Mouse (Mus musculus) G1E (cell line): Measurements from ENCODE around the gene Kif23. TPM values are rescaled to one million over a fixed set of nuclear protein-coding genes. Genes with fewer than 3 reads are reported as not detected.

Experiments
- ATAC-seq: 2 replicates; pipeline ENCODE4 v1.8.0; 2016; ENCODE audit warnings: mild to moderate bottlenecking; ENCODE audit not compliant: insufficient number of reproducible peaks, poor library complexity, low FRiP score, severe bottlenecking; ENCODE audit errors: extremely low read depth
- DNase-seq: peaks from one replicate; pipeline ENCODE4 v3.0.0; 2012; ENCODE audit warnings: low spot score
- H3K27me3 ChIP-seq: 2 replicates; pipeline ENCODE4 v1.6.1; 2012; ENCODE audit warnings: mild to moderate bottlenecking, low read length, inconsistent platforms; ENCODE audit not compliant: insufficient read depth
- H3K36me3 ChIP-seq: replicated peaks from 2 replicates; pipeline ENCODE3; 2012; ENCODE audit warnings: mild to moderate bottlenecking, inconsistent platforms
- H3K4me1 ChIP-seq: 2 replicates; pipeline ENCODE4 v1.6.1; 2012; ENCODE audit warnings: low read depth, low read length, inconsistent platforms, mixed read lengths; ENCODE audit not compliant: insufficient read depth
- H3K4me3 ChIP-seq: 2 replicates; pipeline ENCODE4 v1.5.1; 2012; ENCODE audit warnings: low read depth, mild to moderate bottlenecking, inconsistent platforms, low read length, moderate library complexity, mixed read lengths
- H3K9me3 ChIP-seq: replicated peaks from 2 replicates; pipeline ENCODE4 v1.6.1; 2012; ENCODE audit warnings: inconsistent platforms
- CTCF ChIP-seq: IDR thresholded peaks from 2 replicates; pipeline ENCODE4 v1.5.1; 2012; ENCODE audit warnings: low read depth, low read length, inconsistent platforms, mixed read lengths
- GATA1 ChIP-seq: IDR thresholded peaks from 2 replicates; pipeline ENCODE4 v1.6.1; 2012; ENCODE audit warnings: borderline replicate concordance, low read length, inconsistent platforms, mixed read lengths
- GATA2 ChIP-seq: IDR thresholded peaks from 2 replicates; pipeline ENCODE4 v1.6.1; 2012; ENCODE audit warnings: low read depth, low read length, inconsistent platforms, borderline replicate concordance
- POLR2AphosphoS5 ChIP-seq: IDR thresholded peaks from 2 replicates; pipeline ENCODE4 v1.6.1; 2012; ENCODE audit warnings: low read depth, low read length, inconsistent platforms; ENCODE audit not compliant: insufficient replicate concordance
- TAL1 ChIP-seq: conservative IDR thresholded peaks from 2 replicates; pipeline ENCODE4 v1.6.1; 2012; ENCODE audit warnings: low read depth, low read length, inconsistent platforms, mixed read lengths
- polyA plus RNA-seq: library from polyadenylated mRNA; stranded (reverse); fragments of >175 nt; gene quantifications from 2 replicates; pipeline ENCODE4 v1.2.3, GENCODE M21; 2012
- total RNA-seq, 2 experiments: library from RNA; stranded (forward) in 1 of 2; stranded (reverse) in 1 of 2; fragments of 200-1000 nt in 1 of 2; fragments of >200 nt in 1 of 2; fragmentation: Nextera tagmentation in 1 of 2; gene quantifications; 2 replicates each; pipeline ENCODE4 v1.2.3; 2014 to 2017

Kif23 gene
- total RNA-seq (2014; fragmentation: Nextera tagmentation): 280 and 288 TPM in 2 replicates
- 188 and 271 TPM in 2 replicates for total RNA-seq (2017)
- 36.0 and 48.7 TPM in 2 replicates for polyA plus RNA-seq

DNA sequence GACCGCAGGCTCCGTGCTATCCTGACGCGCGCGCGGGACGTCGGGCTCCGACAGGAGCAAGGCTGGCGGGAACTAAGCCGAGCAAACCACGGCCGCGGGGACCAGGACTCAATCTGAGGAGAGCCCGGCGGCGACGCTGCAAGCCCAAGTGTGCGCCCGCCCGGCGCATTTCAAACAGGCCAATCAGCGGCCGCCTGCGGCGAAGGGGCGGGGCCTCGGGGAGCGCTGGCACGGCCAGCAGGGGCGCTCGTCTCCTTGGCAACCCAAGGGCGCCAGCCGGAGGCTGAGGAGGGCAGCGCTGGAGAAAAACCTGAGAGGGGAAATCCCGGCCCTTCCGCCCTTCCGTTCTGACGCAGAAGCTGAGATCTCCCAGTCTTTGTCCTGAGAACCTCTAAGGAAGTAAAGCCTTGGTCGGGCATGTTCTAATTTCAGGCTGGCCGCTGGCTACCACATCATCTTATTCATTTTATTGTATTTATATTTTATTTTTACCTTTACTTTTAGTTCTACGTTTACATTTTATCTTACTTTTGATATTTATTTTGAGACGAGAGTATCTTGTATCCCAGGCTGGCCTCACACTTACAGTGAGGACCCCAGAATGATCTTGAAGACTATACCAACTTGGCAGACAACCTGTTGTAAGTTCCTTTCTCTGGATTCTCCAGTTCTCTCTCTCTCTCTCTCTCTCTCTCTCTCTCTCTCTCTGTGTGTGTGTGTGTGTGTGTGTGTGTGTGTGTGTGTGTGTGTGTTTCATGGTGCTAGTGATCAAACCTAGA is at the start of gene Kif23:
Gene Kif23, minus strand, starts transcription at position 152 of the 779 bp plus-strand sequence.
- DNase-seq (peak; percentile 92), ATAC-seq (peak; percentile 64)
- TF ChIP-seq POLR2AphosphoS5: no peak
- no peak for TF ChIP-seq GATA1
- 0 out of 2 replicates have a peak, but pooled peaks have one; percentile 16 for TF ChIP-seq CTCF
- no peak for TF ChIP-seq TAL1
- TF ChIP-seq GATA2: no peak
- Histone ChIP-seq H3K9me3 (no peaks in the 10 kb centered on the region), H3K4me3 (peak within 1 kb of the TSS; percentile 96), H3K27me3 (no peaks in the 10 kb centered on the region), H3K4me1 (peaks cover 44% of the 10 kb centered on the region), H3K36me3 (peaks cover 27% of the 10 kb centered on the region)

DNA sequence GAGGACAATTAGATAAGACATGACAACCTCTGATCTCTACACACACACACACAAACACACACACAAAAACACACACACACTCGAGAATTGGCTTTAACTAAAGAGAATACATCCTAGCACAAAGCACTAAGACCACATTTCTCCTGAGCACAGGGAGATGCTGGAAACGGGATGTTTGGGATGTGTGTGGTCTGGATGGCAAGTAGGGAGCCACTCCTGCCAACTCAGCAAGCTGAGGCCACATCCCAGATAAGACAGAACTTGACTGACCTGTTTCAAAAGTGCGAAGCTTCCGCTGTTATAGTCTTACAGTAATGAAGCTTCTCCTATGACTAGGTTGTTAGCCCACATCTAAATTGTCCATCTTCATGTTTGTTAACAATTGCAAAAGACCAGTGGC is 44.6 kb upstream of the Kif23 start:
- ATAC-seq: no peak
- no peak for TF ChIP-seq POLR2AphosphoS5
- no peak for TF ChIP-seq GATA2
- TF ChIP-seq CTCF: no peak
- no peak for TF ChIP-seq GATA1
- no peak for TF ChIP-seq TAL1
- no peak for DNase-seq
- Histone ChIP-seq H3K4me3 (no peak overlapping the region), H3K36me3 (no peaks in the 10 kb centered on the region), H3K27me3 (peaks cover 8% of the 10 kb centered on the region), H3K4me1 (0 out of 2 replicates have a peak, but pooled peaks cover 1% of the 10 kb centered on the region), H3K9me3 (no peaks in the 10 kb centered on the region)

DNA sequence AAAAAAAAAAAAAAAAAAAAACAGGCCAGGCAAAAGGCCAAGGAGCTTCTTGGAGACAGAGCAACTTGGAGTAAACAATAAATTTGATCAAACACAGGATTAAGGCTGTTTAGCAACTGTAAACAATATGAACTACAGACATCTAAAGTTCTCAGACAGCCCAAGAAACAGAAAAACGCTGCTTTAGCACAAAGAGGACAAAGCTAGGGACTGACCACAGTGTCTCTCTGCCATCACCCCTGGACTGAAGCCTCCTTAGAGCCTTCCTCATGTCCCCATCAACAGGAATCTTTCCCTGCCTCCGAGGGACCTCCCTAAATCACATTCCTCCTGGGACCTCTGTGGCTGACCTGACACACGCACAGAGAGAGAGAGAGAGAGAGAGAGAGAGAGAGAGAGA is 44.2 kb upstream of the Kif23 start:
- no peak for TF ChIP-seq CTCF
- TF ChIP-seq GATA2: no peak
- no peak for TF ChIP-seq GATA1
- no peak for TF ChIP-seq TAL1
- TF ChIP-seq POLR2AphosphoS5: no peak
- H3K36me3 ChIP-seq: no peaks in the 10 kb centered on the region
- H3K4me3 ChIP-seq: no peak overlapping the region
- no peak for DNase-seq
- no peak for ATAC-seq
- H3K27me3 ChIP-seq: peaks cover 8% of the 10 kb centered on the region
- H3K4me1 ChIP-seq: 0 out of 2 replicates have a peak, but pooled peaks cover 3% of the 10 kb centered on the region
- no peaks in the 10 kb centered on the region for H3K9me3 ChIP-seq

DNA sequence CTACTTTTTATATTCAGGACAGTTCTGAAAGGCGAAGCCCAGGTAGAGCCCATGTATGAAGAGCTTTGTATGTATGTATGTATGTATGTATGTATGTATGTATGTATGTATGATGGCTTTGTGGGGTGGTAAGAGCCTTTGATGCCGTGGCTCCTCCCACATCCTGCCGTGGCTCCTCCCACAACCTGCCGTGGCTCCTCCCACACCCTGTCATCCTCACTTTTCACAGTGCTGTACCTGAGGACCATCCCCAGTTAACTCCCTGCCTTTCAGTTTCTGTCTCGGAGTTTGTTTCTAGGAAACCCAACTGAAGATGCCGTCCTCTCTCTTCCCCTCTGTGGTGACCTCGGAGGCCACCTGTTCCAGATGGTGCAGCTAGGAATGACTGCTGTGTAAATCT is 39.5 kb upstream of the Kif23 start:
- peaks cover 19% of the 10 kb centered on the region for H3K27me3 ChIP-seq
- H3K4me1 ChIP-seq: 0 out of 2 replicates have a peak, but pooled peaks cover 3% of the 10 kb centered on the region
- no peak for DNase-seq
- no peak for TF ChIP-seq GATA1
- no peak for TF ChIP-seq CTCF
- no peak for TF ChIP-seq GATA2
- no peak for TF ChIP-seq TAL1
- no peak for TF ChIP-seq POLR2AphosphoS5
- no peaks in the 10 kb centered on the region for H3K36me3 ChIP-seq
- H3K4me3 ChIP-seq: no peak overlapping the region
- H3K9me3 ChIP-seq: no peaks in the 10 kb centered on the region
- no peak for ATAC-seq

DNA sequence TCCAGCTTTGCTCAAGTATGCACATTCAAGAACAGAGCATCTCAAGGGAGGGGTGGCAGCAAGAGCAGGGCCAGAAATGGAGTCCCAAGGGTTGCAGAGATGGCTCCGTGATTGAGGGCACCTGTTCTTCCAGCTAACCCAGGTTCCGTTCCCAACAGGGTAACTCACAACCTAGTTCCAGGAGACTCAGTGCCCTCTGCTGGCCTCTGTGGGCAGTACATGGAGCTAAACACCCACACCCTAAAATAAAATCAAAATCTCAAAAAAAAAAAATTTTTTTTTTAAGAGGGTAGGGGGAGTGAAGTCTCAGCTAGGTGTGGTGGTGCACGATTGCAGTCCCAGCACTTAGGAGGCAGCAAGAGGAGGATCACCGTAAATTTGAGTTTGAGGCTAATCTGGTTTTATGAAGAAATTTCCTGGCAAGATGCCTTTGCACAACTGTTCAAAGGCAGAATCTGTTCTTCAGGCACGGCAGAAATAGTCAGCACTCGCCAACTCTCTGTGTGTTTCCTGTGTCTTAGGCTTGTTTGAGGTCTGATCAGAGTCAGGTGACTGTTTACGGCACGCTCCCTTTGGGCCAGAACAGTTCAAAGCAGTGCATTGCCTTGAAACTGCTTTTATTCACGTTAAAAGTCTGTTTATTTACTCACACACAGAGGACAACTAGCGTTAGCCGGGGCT is 38.7 kb upstream of the Kif23 start:
- H3K36me3 ChIP-seq: no peaks in the 10 kb centered on the region
- 0 out of 2 replicates have a peak, but pooled peaks cover 3% of the 10 kb centered on the region for H3K4me1 ChIP-seq
- peaks cover 24% of the 10 kb centered on the region for H3K27me3 ChIP-seq
- no peaks in the 10 kb centered on the region for H3K9me3 ChIP-seq
- no peak overlapping the region for H3K4me3 ChIP-seq
- no peak for ATAC-seq
- no peak for DNase-seq
- TF ChIP-seq CTCF (0 out of 2 replicates have a peak, but pooled peaks have one; percentile 13), POLR2AphosphoS5 (no peak)
